Mouse (Mus musculus) cortical plate, adult 2 months (tissue): ENCODE measurements around the gene Akp3.

ENCODE experiments used
- CTCF ChIP-seq: fragments of 200-500 bp; IDR thresholded peaks from 2 replicates; pipeline ENCODE4 v1.5.1; 2011; ENCODE audit warnings: mild to moderate bottlenecking, control low read depth, low read length; ENCODE audit not compliant: insufficient read depth; ENCODE audit errors: extremely low read depth
- POLR2A ChIP-seq: fragments of 200-500 bp; IDR thresholded peaks from 2 replicates; pipeline ENCODE4 v1.6.1; 2011; ENCODE audit warnings: mild to moderate bottlenecking, low read length, control low read depth; ENCODE audit not compliant: insufficient read depth; ENCODE audit errors: extremely low read depth

DNA sequence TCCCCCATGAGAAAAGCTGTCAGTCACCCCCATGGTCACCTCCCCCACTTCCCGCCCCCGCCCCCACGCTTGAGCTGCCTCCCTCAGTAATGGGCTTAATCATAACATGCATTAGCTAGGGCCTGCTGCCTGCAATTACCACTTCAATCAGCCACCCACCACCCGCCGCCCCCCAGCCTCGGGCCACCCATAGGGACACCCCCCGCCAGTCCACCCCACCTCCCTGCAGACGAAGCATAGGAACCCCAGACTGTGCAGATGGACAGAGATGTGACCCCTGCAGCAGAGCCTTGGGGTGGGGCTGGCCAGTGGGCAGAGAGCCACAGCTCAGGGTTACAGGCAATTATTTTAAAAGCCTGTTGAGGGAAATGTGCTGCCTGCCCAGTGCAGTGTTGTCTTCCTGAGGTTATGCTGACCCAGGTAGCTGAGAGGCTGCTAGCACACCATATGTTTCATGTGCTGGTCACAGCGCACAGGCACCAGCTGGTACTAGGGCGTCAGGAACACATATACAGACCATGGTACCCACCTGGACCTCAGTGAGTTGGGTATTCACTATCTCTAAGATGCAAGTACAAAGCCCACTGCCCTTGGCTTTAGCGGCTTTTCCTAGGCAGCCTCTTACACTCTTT lies 39.5 kb downstream of the Akp3 start:
- no peak for TF ChIP-seq CTCF
- TF ChIP-seq POLR2A = no peak
